Mouse (Mus musculus) neural tube, embryonic 11.5 days (tissue): ENCODE data around the gene Pick1. TPM values are rescaled to one million over a fixed set of nuclear protein-coding genes. Genes with fewer than 3 reads are reported as not detected.

Experiments
- ATAC-seq: fragments of 200-750 bp; cut with Nextera tagmentation; 2 replicates; pipeline ENCODE4 v1.8.0; 2017; ENCODE audit warnings: moderate number of reproducible peaks, mild to moderate bottlenecking, moderate TSS enrichment, moderate library complexity; ENCODE audit not compliant: insufficient read depth, low FRiP score, low TSS enrichment
- DNase-seq: peaks from one replicate; pipeline ENCODE4 v3.0.0-alpha.2; 2015; ENCODE audit warnings: low spot score
- H3K27ac ChIP-seq: fragments of 300-500 bp; sonication (generic); 2 replicates; pipeline ENCODE4 v1.5.1; 2014; ENCODE audit warnings: low read depth, mild to moderate bottlenecking, low read length
- H3K27me3 ChIP-seq: fragments of 300-500 bp; sonication (generic); 2 replicates; pipeline ENCODE4 v1.6.1; 2014; ENCODE audit warnings: mild to moderate bottlenecking, low read length, mixed read lengths; ENCODE audit not compliant: control insufficient read depth, insufficient read depth
- H3K36me3 ChIP-seq: fragments of 300-500 bp; sonication (generic); 2 replicates; pipeline ENCODE4 v1.6.1; 2014; ENCODE audit warnings: mild to moderate bottlenecking, low read length, moderate library complexity, mixed read lengths; ENCODE audit not compliant: control insufficient read depth, insufficient read depth
- H3K4me1 ChIP-seq: fragments of 300-500 bp; sonication (generic); 2 replicates; pipeline ENCODE4 v1.6.1; 2014; ENCODE audit warnings: low read length, mixed read lengths; ENCODE audit not compliant: control insufficient read depth, insufficient read depth
- H3K4me2 ChIP-seq: fragments of 300-500 bp; sonication (generic); 2 replicates; pipeline ENCODE4 v1.6.1; 2014; ENCODE audit warnings: low read depth, mild to moderate bottlenecking, moderate library complexity
- H3K4me3 ChIP-seq: fragments of 300-500 bp; sonication (generic); 2 replicates; pipeline ENCODE4 v1.5.1; 2014; ENCODE audit warnings: low read depth, low read length
- H3K9ac ChIP-seq: fragments of 300-500 bp; sonication (generic); 2 replicates; pipeline ENCODE4 v1.6.1; 2014; ENCODE audit warnings: mild to moderate bottlenecking, low read length
- H3K9me3 ChIP-seq: fragments of 300-500 bp; sonication (generic); 2 replicates; pipeline ENCODE4 v1.6.1; 2016; ENCODE audit warnings: low read length; ENCODE audit not compliant: control insufficient read depth
- WGBS: fragments of 180-500 bp; shearing (Covaris S2); extraction: QIAGEN DNeasy Blood & Tissue Kit; methylation state at CpG from one replicate; pipeline ENCODE4 v1.1.7; 2014; 5-methylcytosine and 5-hydroxymethylcytosine counted together
- polyA plus RNA-seq: library from polyadenylated mRNA; unstranded; fragments of >200 nt; fragmentation: Nextera tagmentation; extraction: Ambion mirVana; gene quantifications from 2 replicates; pipeline ENCODE4 v1.2.1, GENCODE M21; 2014

The Pick1 gene
- polyA plus RNA-seq, 1 experiment from 2014 or later, result 28.8 TPM

- H3K27ac ChIP-seq, result no peak within 1 kb of the TSS
Measured at GRCm38 (mm10) chr15:79285399-79285798, 56.4 kb downstream of the Pick1 start, which contains the start of gene Baiap2l2. Gene Baiap2l2, minus strand, starts transcription at chr15:79285537.

GRCm38 (mm10) chr15:79286141-79286540, 57.2 kb downstream of the Pick1 start:
- no peak overlapping the region for H3K4me3 ChIP-seq
- WGBS, result 90% methylated on average over 7 of the region's 7 CpGs
- no peak for ATAC-seq
- no peak overlapping the region for H3K27ac ChIP-seq
- H3K4me1 ChIP-seq, result no peaks in the 10 kb centered on the region
- no peaks in the 10 kb centered on the region for H3K9me3 ChIP-seq
- no peak for DNase-seq
- no peak overlapping the region for H3K9ac ChIP-seq
- H3K4me2 ChIP-seq, result no peak overlapping the region
- no peaks in the 10 kb centered on the region for H3K36me3 ChIP-seq
- H3K27me3 ChIP-seq, result no peaks in the 10 kb centered on the region

More at GRCm38 (mm10) chr15:79285399-79285798, 56.4 kb downstream of the Pick1 start, which contains the start of gene Baiap2l2:
- 75% methylated on average over 10 of the region's 10 CpGs for WGBS
- no peaks in the 10 kb centered on the region for H3K36me3 ChIP-seq
- no peaks in the 10 kb centered on the region for H3K27me3 ChIP-seq
- H3K4me3 ChIP-seq, result no peak within 1 kb of the TSS
- ATAC-seq (no peak), DNase-seq (no peak)
- no peaks in the 10 kb centered on the region for H3K4me1 ChIP-seq
- no peak within 1 kb of the TSS for H3K9ac ChIP-seq
- H3K9me3 ChIP-seq, result no peaks in the 10 kb centered on the region
- no peak within 1 kb of the TSS for H3K4me2 ChIP-seq

GRCm38 (mm10) chr15:79287091-79287490, 58.1 kb downstream of the Pick1 start:
- Histone ChIP-seq H3K27me3 (no peaks in the 10 kb centered on the region), H3K36me3 (no peaks in the 10 kb centered on the region), H3K9me3 (no peaks in the 10 kb centered on the region), H3K9ac (no peak overlapping the region), H3K4me2 (no peak overlapping the region), H3K27ac (no peak overlapping the region), H3K4me1 (no peaks in the 10 kb centered on the region), H3K4me3 (no peak overlapping the region)
- DNase-seq, result no peak
- ATAC-seq, result no peak
- WGBS, result 83% methylated on average over 7 of the region's 7 CpGs

- ATAC-seq, result no peak
- Histone ChIP-seq H3K4me2 (no peak overlapping the region), H3K9me3 (no peaks in the 10 kb centered on the region), H3K27ac (no peak overlapping the region), H3K4me3 (no peak overlapping the region), H3K4me1 (no peaks in the 10 kb centered on the region), H3K9ac (no peak overlapping the region), H3K36me3 (no peaks in the 10 kb centered on the region), H3K27me3 (no peaks in the 10 kb centered on the region)
- 83% methylated on average over 3 of the region's 3 CpGs for whole genome bisulfite sequencing
- DNase-seq, result no peak
Measured at GRCm38 (mm10) chr15:79288387-79288786, 59.4 kb downstream of the Pick1 start.

GRCm38 (mm10) chr15:79289441-79289840, 60.5 kb downstream of the Pick1 start:
- H3K4me3 ChIP-seq, result no peak overlapping the region
- H3K9me3 ChIP-seq, result no peaks in the 10 kb centered on the region
- H3K36me3 ChIP-seq, result no peaks in the 10 kb centered on the region
- no peak overlapping the region for H3K4me2 ChIP-seq
- no peak overlapping the region for H3K27ac ChIP-seq
- H3K9ac ChIP-seq, result no peak overlapping the region
- DNase-seq (no peak), ATAC-seq (no peak)
- WGBS, result 82% methylated on average over 12 of the region's 12 CpGs
- H3K4me1 ChIP-seq, result no peaks in the 10 kb centered on the region
- H3K27me3 ChIP-seq, result no peaks in the 10 kb centered on the region

GRCm38 (mm10) chr15:79290340-79290739, 61.4 kb downstream of the Pick1 start:
- no peaks in the 10 kb centered on the region for H3K4me1 ChIP-seq
- no peak overlapping the region for H3K9ac ChIP-seq
- DNase-seq, result no peak
- ATAC-seq, result no peak
- no peaks in the 10 kb centered on the region for H3K36me3 ChIP-seq
- H3K27me3 ChIP-seq, result no peaks in the 10 kb centered on the region
- no peak overlapping the region for H3K4me3 ChIP-seq
- no peaks in the 10 kb centered on the region for H3K9me3 ChIP-seq
- WGBS, result 64% methylated on average over 3 of the region's 3 CpGs
- no peak overlapping the region for H3K27ac ChIP-seq
- no peak overlapping the region for H3K4me2 ChIP-seq

- H3K27ac ChIP-seq, result no peak overlapping the region
- H3K4me2 ChIP-seq, result no peak overlapping the region
- H3K4me3 ChIP-seq, result no peak overlapping the region
- H3K4me1 ChIP-seq, result no peaks in the 10 kb centered on the region
- no peaks in the 10 kb centered on the region for H3K27me3 ChIP-seq
- no peak for ATAC-seq
- no peaks in the 10 kb centered on the region for H3K36me3 ChIP-seq
- DNase-seq, result no peak
- WGBS, result 88% methylated on average over 9 of the region's 9 CpGs
- no peak overlapping the region for H3K9ac ChIP-seq
- H3K9me3 ChIP-seq, result no peaks in the 10 kb centered on the region
Measured at GRCm38 (mm10) chr15:79292779-79293178, 63.8 kb downstream of the Pick1 start.

GRCm38 (mm10) chr15:79298553-79298952, 69.6 kb downstream of the Pick1 start:
- ATAC-seq (no peak), DNase-seq (no peak)
- no peak overlapping the region for H3K27ac ChIP-seq
- H3K4me2 ChIP-seq, result no peak overlapping the region
- no peak overlapping the region for H3K4me3 ChIP-seq
- H3K27me3 ChIP-seq, result no peaks in the 10 kb centered on the region
- no peak overlapping the region for H3K9ac ChIP-seq
- no peaks in the 10 kb centered on the region for H3K9me3 ChIP-seq
- H3K4me1 ChIP-seq, result no peaks in the 10 kb centered on the region
- no peaks in the 10 kb centered on the region for H3K36me3 ChIP-seq
- 83% methylated on average over 6 of the region's 6 CpGs for WGBS
